ENCODE assay signal across 19 mouse cellular contexts in genomic region chr8:122981646-122982045, GRCm38 (mm10).
DNase-seq lines count a peak whose midpoint lies in the region; ATAC-seq and TF ChIP-seq lines count a peak whose summit lies in the region.
"Had no signal": no experiment of that assay in that cellular context is flagged by ENCODE, and none has a peak within 500 bp of the region (broad histone marks: within the 10 kb centered on the region; RNA-seq: fewer than 3 reads in every experiment).

No protein-coding gene starts in this region.

- H3K27ac ChIP-seq in lung, embryonic 14.5 days (ENCODE audit: low read depth): no peak overlapping the region
- H3K27ac ChIP-seq in intestine, postnatal 0 days (ENCODE audit: low read depth, low read length): 0 out of 2 replicates have a peak overlapping the region, but pooled peaks have one; percentile 28
- H3K27ac ChIP-seq: embryonic facial prominence, embryonic 13.5 days; forebrain, embryonic 12.5 days; heart, adult 2 months; hindbrain, embryonic 10.5 days; hindbrain, embryonic 14.5 days had no signal

- no peak overlapping the region for H3K9ac ChIP-seq in lung, embryonic 14.5 days
- H3K9ac ChIP-seq in intestine, postnatal 0 days (ENCODE audit: low read depth, low read length): no peak overlapping the region
- H3K9ac ChIP-seq: embryonic facial prominence, embryonic 13.5 days; forebrain, embryonic 12.5 days; heart, embryonic 12.5 days; hindbrain, embryonic 14.5 days had no signal

- H3K4me3 ChIP-seq in lung, embryonic 14.5 days (ENCODE audit: low read depth, low read length): no peak overlapping the region
- peak overlapping the region; percentile 52 for H3K4me3 ChIP-seq in megakaryocyte, embryonic 14.5 days (replicated peaks)
- no peak overlapping the region for H3K4me3 ChIP-seq in intestine, postnatal 0 days (ENCODE audit: low read depth, low read length)
- H3K4me3 ChIP-seq: embryonic facial prominence, embryonic 13.5 days; forebrain, embryonic 12.5 days; heart, adult 2 months; heart, embryonic 12.5 days; hindbrain, embryonic 10.5 days had no signal

- no peak overlapping the region for H3K4me2 ChIP-seq in lung, embryonic 14.5 days
- H3K4me2 ChIP-seq in intestine, postnatal 0 days (replicated peaks; ENCODE audit: low read depth): no peak overlapping the region
- H3K4me2 ChIP-seq: embryonic facial prominence, embryonic 13.5 days; forebrain, embryonic 12.5 days; heart, embryonic 12.5 days; hindbrain, embryonic 14.5 days had no signal

- H3K4me1 ChIP-seq in lung, embryonic 14.5 days (ENCODE audit: insufficient read depth): no peaks in the 10 kb centered on the region
- H3K4me1 ChIP-seq in megakaryocyte, embryonic 14.5 days: peaks cover 97% of the 10 kb centered on the region
- peaks cover 29% of the 10 kb centered on the region for H3K4me1 ChIP-seq in intestine, postnatal 0 days (replicated peaks; ENCODE audit: control insufficient read depth, insufficient read depth, low read length)

- intact Hi-C loops in left cerebral cortex, postnatal 10 days (cut with DNase I): no loop called here

- ATAC-seq in lung, embryonic 14.5 days (ENCODE audit: insufficient read depth): no peak
- ATAC-seq in megakaryocyte, adult 5-6 weeks (ENCODE audit: poor library complexity, severe bottlenecking): no peak
- no peak for ATAC-seq in intestine, postnatal 0 days
- ATAC-seq: forebrain, embryonic 16.5 days had no signal

- H3K27me3 ChIP-seq in lung, embryonic 14.5 days (ENCODE audit: insufficient read depth, low read length): no peaks in the 10 kb centered on the region
- no peaks in the 10 kb centered on the region for H3K27me3 ChIP-seq in megakaryocyte, embryonic 14.5 days (replicated peaks)
- H3K27me3 ChIP-seq in intestine, postnatal 0 days (replicated peaks; ENCODE audit: control insufficient read depth, insufficient read depth, low read length): no peaks in the 10 kb centered on the region
- H3K27me3 ChIP-seq: embryonic facial prominence, embryonic 13.5 days; forebrain, embryonic 12.5 days; heart, embryonic 12.5 days had no signal

- peak; percentile 21 for DNase-seq in lung, embryonic 14.5 days
- DNase-seq in lung, postnatal 4 days: no peak
- no peak for DNase-seq in retina, postnatal 1 day
- no peak for DNase-seq in left cerebral cortex, postnatal 10 days (ENCODE audit: extremely low spot score in 1 of 2, low spot score in 2 of 2)
- DNase-seq: adrenal gland, postnatal 10 days; cerebellum, adult 11-12 months; cerebellum, adult 9-10 months; cerebellum, postnatal 36 days; gastrocnemius, postnatal 10 days; heart, adult 2 months had no signal

- no peaks in the 10 kb centered on the region for H3K9me3 ChIP-seq in lung, embryonic 14.5 days (ENCODE audit: low read depth, low read length)
- H3K9me3 ChIP-seq in megakaryocyte, embryonic 14.5 days: no peaks in the 10 kb centered on the region
- no peaks in the 10 kb centered on the region for H3K9me3 ChIP-seq in intestine, postnatal 0 days (ENCODE audit: control insufficient read depth)
- H3K9me3 ChIP-seq: embryonic facial prominence, embryonic 13.5 days; forebrain, embryonic 12.5 days; heart, embryonic 12.5 days; hindbrain, embryonic 10.5 days had no signal

- no peaks in the 10 kb centered on the region for H3K36me3 ChIP-seq in lung, embryonic 14.5 days (ENCODE audit: insufficient read depth)
- H3K36me3 ChIP-seq in megakaryocyte, embryonic 14.5 days (replicated peaks; ENCODE audit: low read length): peaks cover 4% of the 10 kb centered on the region
- H3K36me3 ChIP-seq in intestine, postnatal 0 days (ENCODE audit: control insufficient read depth, insufficient read depth): no peaks in the 10 kb centered on the region
- H3K36me3 ChIP-seq: embryonic facial prominence, embryonic 13.5 days; forebrain, embryonic 12.5 days; heart, embryonic 12.5 days; hindbrain, embryonic 10.5 days had no signal

- 74% methylated on average over 5 of the region's 5 CpGs for WGBS in lung, embryonic 14.5 days
- WGBS in intestine, postnatal 0 days: 44% methylated on average over 5 of the region's 5 CpGs

- no peak for TF ChIP-seq CTCF in lung, embryonic 14.5 days (IDR thresholded peaks at IDR 0.05; ENCODE audit: low read depth)
- TF ChIP-seq CTCF in intestine, postnatal 0 days (IDR thresholded peaks at IDR 0.05; ENCODE audit: low read depth): no peak
